Mouse (Mus musculus) embryo, embryonic 10.5 days (tissue): Measurements from ENCODE around the gene Kctd14.

Experiments used
- DNase-seq: peaks from one replicate; pipeline ENCODE4 v3.0.0-alpha.2; 2015; ENCODE audit warnings: low spot score

The Kctd14 gene

DNA sequence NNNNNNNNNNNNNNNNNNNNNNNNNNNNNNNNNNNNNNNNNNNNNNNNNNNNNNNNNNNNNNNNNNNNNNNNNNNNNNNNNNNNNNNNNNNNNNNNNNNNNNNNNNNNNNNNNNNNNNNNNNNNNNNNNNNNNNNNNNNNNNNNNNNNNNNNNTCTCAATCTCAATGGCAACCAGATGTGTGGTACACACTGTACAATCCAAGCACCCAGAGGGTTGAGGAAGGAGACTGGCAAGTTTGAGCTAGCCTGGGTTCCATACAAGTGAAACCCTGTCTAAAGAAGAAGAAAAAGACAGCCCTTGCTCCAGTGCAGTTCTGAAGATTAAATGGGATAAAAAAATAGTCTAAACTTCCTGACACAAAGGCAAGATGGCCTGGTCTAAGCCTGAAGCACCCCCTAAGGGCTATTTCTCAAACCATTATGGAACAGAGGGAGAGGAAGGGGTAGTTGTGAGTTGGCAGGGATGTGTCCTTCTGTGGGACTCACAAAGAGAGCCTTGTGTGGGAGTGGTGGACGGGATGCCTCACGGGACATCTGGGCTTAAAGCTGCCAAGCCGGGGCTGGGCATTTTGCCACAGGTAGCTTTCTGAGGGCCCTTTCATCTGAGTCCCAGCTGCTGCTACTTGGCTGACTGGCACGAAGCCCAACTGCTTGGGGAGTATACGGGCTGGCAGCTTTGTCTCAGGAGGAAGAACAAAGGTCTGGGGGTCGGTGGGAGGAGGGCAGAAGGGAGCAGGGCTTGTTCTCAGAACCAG is 4.8 kb upstream of the Kctd14 start:
- no peak for DNase-seq

GRCm38 (mm10) chr7:97447050-97447531 is 4.0 kb upstream of the Kctd14 start:
- no peak for DNase-seq

DNA sequence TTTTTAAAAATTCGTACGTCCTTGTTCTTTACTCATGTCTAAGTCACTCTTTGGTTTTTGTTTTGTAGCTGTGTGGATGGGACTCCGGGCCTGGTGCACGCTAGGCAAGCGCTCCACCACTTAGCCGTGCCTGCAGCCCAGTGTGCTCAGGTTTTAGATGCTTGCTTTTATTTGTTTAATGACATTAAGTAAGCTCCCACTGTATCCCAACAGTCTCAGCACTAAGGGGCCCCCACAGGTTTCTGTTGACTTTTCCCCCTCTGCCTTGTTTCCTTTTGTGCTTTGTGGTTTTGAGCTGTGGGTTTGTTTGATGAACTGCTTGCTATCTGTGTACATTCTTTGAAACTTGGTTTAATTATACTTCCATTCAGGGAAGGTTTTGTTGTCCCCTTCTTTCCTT is 1.1 kb downstream of the Kctd14 start:
- DNase-seq: no peak

GRCm38 (mm10) chr7:97453141-97453921 is 2.2 kb downstream of the Kctd14 start:
- DNase-seq: peak; percentile 45

DNA sequence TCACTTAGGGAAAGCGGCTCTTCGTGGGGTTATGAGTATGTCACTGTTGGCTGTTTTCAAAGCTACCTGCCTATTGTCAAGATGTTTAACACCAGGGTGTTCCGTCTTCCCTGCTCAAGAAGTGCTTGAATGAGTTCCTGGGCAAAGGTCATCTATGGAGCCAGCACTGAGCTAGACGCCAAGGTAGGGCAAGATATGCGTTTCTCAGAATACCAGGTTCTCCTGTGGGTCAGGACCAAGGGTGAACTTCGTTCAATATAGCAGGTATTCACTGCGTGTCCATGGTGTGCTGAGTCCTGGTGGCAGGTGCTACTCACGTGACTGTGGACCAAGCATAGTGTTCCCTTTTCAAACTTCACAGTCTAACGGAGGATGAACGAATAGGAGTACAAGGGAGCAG is 3.7 kb downstream of the Kctd14 start:
- DNase-seq: no peak

- no peak for DNase-seq
Observed at GRCm38 (mm10) chr7:97455577-97455976, 4.5 kb downstream of the Kctd14 start.

- DNase-seq: no peak
Observed at GRCm38 (mm10) chr7:97473001-97473400, 21.9 kb downstream of the Kctd14 start.

DNA sequence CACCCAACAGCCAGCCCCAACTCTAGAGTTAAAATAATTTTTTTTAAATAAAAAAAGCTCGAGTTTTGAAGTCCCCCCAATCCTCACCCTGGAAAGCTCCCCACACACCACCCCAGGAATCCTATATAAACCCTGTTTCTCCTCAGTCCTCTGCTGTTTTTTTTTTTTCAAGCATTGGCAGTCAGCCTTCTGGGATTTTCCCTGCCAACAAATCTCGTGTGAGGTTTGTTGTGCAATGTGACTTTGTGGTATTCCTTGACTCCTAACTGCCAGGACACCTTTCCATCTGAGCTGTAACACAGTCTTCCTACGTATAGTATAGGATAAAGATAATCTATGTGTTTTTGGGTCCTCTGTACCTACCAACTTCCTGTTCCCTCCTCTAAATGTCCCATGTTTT is 28.2 kb downstream of the Kctd14 start:
- DNase-seq: no peak

DNA sequence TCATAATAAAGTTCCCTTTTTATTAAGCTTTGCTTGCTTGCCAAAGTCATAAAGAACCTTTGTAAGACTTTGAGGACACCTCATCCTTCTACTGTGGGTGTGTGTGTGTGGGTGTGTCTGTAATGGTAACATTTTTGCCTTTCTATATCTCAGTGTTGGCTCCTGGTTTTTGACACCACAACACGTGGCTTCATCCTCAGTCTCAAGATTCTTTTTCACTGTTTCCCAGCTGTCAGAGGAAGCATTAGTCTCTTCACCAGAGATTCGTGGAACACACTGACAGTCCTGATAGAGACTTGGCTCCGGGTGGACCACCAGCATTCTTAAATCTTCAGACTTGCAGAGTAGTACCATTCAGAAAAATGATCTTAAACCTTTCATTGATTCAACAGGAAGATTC is 29.2 kb downstream of the Kctd14 start:
- DNase-seq: no peak

DNA sequence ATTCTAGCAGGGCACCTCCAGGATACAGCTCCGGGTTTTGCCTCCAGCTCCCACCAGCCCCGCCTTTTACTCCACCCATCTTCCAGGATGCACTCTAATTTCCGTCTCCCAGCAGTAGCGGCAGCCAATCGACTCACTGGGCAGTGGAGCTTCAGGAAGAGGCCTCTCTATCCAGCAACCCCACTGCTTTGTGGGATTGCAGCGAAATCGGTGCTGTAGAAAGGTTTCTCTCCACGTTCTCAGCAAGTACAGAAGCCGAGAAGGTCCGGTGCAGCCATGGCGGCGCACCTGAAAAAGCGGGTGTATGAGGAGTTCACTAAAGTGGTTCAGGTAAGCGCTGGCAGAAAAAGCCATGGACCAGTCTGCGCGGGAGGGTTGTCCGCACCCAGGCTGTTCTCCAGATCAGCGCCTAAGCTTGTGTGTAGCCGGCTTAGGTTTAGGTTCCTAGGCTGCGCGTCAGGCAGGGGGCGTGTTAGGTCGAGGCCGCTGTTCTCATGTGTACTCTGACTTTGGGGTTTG is 29.8 kb downstream of the Kctd14 start, which contains the start of gene Ints4:
Gene Ints4, plus strand, starts transcription at position 136 of the 519 bp plus-strand sequence.
- DNase-seq: peak; percentile 97

DNA sequence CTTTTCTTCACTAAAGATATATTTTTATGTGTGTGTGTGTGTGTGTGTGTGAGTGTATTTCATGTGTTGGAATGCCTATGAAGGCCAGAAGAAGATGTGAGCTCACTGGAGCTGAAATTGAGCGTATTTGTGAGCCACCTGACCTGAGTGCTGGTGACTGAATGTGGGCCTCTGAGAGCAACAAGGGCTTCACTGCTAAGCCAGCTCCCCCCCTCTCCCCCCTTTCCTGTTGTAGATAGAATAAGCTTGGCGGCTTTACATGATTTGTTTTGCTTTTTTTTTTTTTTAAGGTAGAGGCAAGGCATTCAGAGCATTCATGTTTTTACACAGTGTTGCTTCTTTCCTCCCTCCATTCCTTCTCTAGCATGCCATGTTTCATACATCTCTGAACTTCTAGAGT is 32.3 kb downstream of the Kctd14 start:
- DNase-seq: no peak

DNA sequence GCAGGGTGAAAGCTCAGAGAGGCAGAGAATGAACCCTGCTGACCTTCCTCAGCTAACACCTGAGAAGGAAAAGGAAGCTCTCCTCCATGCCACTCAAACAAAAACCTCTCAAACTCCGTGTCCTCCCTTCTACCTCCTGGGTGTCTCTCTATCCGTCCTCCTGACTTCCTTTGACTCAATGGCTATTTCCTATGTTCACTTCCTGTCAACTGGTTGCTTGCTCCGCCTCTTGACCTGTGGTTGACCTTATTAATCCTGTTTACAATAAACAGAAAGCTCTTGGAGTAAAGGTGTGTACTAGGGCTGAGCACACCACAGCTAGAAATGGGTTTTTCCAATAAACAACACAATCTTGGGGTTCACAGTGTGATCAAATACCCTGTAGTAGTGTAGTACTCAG is 40.0 kb downstream of the Kctd14 start:
- no peak for DNase-seq

GRCm38 (mm10) chr7:97492420-97492819 is 41.3 kb downstream of the Kctd14 start:
- no peak for DNase-seq

DNA sequence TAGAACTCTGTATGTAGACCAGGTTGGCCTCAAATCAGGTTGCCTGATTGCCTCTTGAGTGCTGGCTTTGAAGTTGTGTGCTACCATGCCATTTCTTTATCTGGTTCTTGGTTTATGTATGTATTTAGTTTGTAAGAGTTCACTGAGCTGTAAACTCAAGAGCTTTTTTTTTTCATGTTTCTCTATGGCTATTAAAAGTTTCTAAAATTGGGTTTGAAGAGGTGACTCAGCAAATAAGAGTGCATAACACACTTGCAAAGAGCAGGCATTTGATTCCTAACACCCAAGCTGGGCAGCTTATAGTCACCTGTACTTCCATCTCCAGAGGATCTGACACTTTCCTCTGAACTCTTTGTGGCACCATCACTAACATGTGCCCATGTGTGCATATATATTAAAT is 43.9 kb downstream of the Kctd14 start:
- DNase-seq: no peak

- DNase-seq: no peak
Observed at GRCm38 (mm10) chr7:97500555-97501209, 49.6 kb downstream of the Kctd14 start.
